In genomic region chr4:4518741-4519140, GRCm38 (mm10) we compare ENCODE assay signal across 19 mouse cellular contexts.
DNase-seq lines count a peak whose midpoint lies in the region; ATAC-seq and TF ChIP-seq lines count a peak whose summit lies in the region.
"Had no signal": no experiment of that assay in that cellular context is flagged by ENCODE, and none has a peak within 500 bp of the region (broad histone marks: within the 10 kb centered on the region; RNA-seq: fewer than 3 reads in every experiment).

No protein-coding gene starts in this region.

- H3K4me2 ChIP-seq in midbrain, embryonic 11.5 days: no peak overlapping the region
- no peak overlapping the region for H3K4me2 ChIP-seq in midbrain, embryonic 14.5 days (ENCODE audit: low read length)

- no peak for ATAC-seq in midbrain, embryonic 11.5 days (ENCODE audit: low FRiP score)
- ATAC-seq in midbrain, embryonic 14.5 days (ENCODE audit: low FRiP score, low TSS enrichment): no peak
- ATAC-seq: activated CD4-positive, CD25-positive, alpha-beta regulatory T cell, adult 4 months; CD4-positive, CD25-positive, alpha-beta regulatory T cell, adult 4 months; Patski had no signal

- no peaks in the 10 kb centered on the region for H3K36me3 ChIP-seq in heart, adult 2 months (ENCODE audit: control insufficient read depth, insufficient read depth, low read length)
- no peaks in the 10 kb centered on the region for H3K36me3 ChIP-seq in midbrain, embryonic 11.5 days (ENCODE audit: control insufficient read depth, insufficient read depth, low read length)
- H3K36me3 ChIP-seq in midbrain, embryonic 14.5 days (ENCODE audit: control insufficient read depth, insufficient read depth, low read length): no peaks in the 10 kb centered on the region
- H3K36me3 ChIP-seq: G1E had no signal

- H3K4me1 ChIP-seq in heart, adult 2 months (ENCODE audit: control insufficient read depth, insufficient read depth, low read length): no peaks in the 10 kb centered on the region
- H3K4me1 ChIP-seq in midbrain, embryonic 11.5 days (ENCODE audit: control insufficient read depth, insufficient read depth, low read length): no peaks in the 10 kb centered on the region
- no peaks in the 10 kb centered on the region for H3K4me1 ChIP-seq in midbrain, embryonic 14.5 days (ENCODE audit: control insufficient read depth, insufficient read depth, low read length)

- H3K27me3 ChIP-seq in heart, adult 2 months (ENCODE audit: control insufficient read depth, insufficient read depth, low read length): no peaks in the 10 kb centered on the region
- H3K27me3 ChIP-seq in midbrain, embryonic 11.5 days (ENCODE audit: control insufficient read depth, insufficient read depth, low read length): no peaks in the 10 kb centered on the region
- H3K27me3 ChIP-seq in midbrain, embryonic 14.5 days (ENCODE audit: control insufficient read depth, insufficient read depth, low read length): no peaks in the 10 kb centered on the region
- H3K27me3 ChIP-seq: CH12.LX, Patski had no signal

- TF ChIP-seq POLR2A in heart, adult 2 months (IDR thresholded peaks at IDR 0.05; ENCODE audit: insufficient read depth, low read depth, low read length): no peak

- H3K27ac ChIP-seq in heart, adult 2 months: no peak overlapping the region
- no peak overlapping the region for H3K27ac ChIP-seq in midbrain, embryonic 11.5 days (ENCODE audit: low read depth, low read length)
- H3K27ac ChIP-seq in midbrain, embryonic 14.5 days (replicated peaks; ENCODE audit: low read depth, low read length): no peak overlapping the region

- H3K79me2 ChIP-seq in heart, adult 2 months (replicated peaks; ENCODE audit: control insufficient read depth, insufficient read depth, low read length): no peaks in the 10 kb centered on the region

- TF ChIP-seq EP300 in heart, adult 2 months (IDR thresholded peaks at IDR 0.05; ENCODE audit: insufficient read depth, low read depth, low read length): no peak

- intact Hi-C loops in heart, adult 2 months (cut with DNase I): no loop called here

- DNase-seq in heart, adult 11 months: peak; percentile 55
- no peak for DNase-seq in heart, adult 2 months
- peak; percentile 65 for DNase-seq in midbrain, embryonic 11.5 days (ENCODE audit: low spot score, missing footprints)
- no peak for DNase-seq in midbrain, embryonic 14.5 days
- DNase-seq: adrenal gland, adult 2 months; adrenal gland, adult 8-10 months; adrenal gland, postnatal 10 days; adrenal gland, postnatal 14 days; adrenal gland, postnatal 25 days; adrenal gland, postnatal 36 days; B cell, adult 2 months; cerebellum, adult 11 months; cerebellum, adult 11-12 months; cerebellum, adult 18-20 months had no signal

- H3K4me3 ChIP-seq in heart, adult 2 months: no peak overlapping the region
- no peak overlapping the region for H3K4me3 ChIP-seq in midbrain, embryonic 11.5 days (ENCODE audit: low read depth, low read length)
- no peak overlapping the region for H3K4me3 ChIP-seq in midbrain, embryonic 14.5 days (replicated peaks; ENCODE audit: low read depth, low read length)

- TF ChIP-seq CTCF in heart, adult 2 months (IDR thresholded peaks at IDR 0.05): no peak

- no peaks in the 10 kb centered on the region for H3K9me3 ChIP-seq in midbrain, embryonic 11.5 days (ENCODE audit: control insufficient read depth, low read length)
- no peaks in the 10 kb centered on the region for H3K9me3 ChIP-seq in midbrain, embryonic 14.5 days (ENCODE audit: control insufficient read depth, low read length)
- H3K9me3 ChIP-seq: G1E had no signal

- WGBS in heart, adult 2 months: 49% methylated on average over 2 of the region's 2 CpGs
- WGBS in midbrain, embryonic 11.5 days: 86% methylated on average over 2 of the region's 2 CpGs
- 80% methylated on average over 2 of the region's 2 CpGs for WGBS in midbrain, embryonic 14.5 days

- no peak overlapping the region for H3K9ac ChIP-seq in heart, adult 2 months (ENCODE audit: low read depth, low read length)
- H3K9ac ChIP-seq in midbrain, embryonic 11.5 days (ENCODE audit: low read length): no peak overlapping the region
- H3K9ac ChIP-seq in midbrain, embryonic 14.5 days (replicated peaks; ENCODE audit: low read length): no peak overlapping the region

Comparison
In these comparisons a context has a peak if more than half of its experiments do, and no peak if none do; other contexts are left out.
1. DNase-seq: peak in heart, adult 11 months (single experiment) and midbrain, embryonic 11.5 days (single experiment); none in heart, adult 2 months (0 of 2) and midbrain, embryonic 14.5 days (single experiment).